Mouse (Mus musculus) lung, embryonic 14.5 days (tissue): ENCODE data around the gene Plpp1. TPM values are rescaled to one million over a fixed set of nuclear protein-coding genes. Genes with fewer than 3 reads are reported as not detected.

Experiments used
- ATAC-seq: fragments of 200-750 bp; cut with Nextera tagmentation; 2 replicates; pipeline ENCODE4 v1.8.0; 2017; ENCODE audit warnings: mild to moderate bottlenecking, moderate TSS enrichment, moderate library complexity; ENCODE audit not compliant: insufficient read depth
- DNase-seq: peaks from one replicate; pipeline ENCODE4 v3.0.0-alpha.2; 2015
- H3K27ac ChIP-seq: fragments of 300-500 bp; sonication (generic); 2 replicates; pipeline ENCODE4 v1.5.1; 2014; ENCODE audit warnings: low read depth, mild to moderate bottlenecking, moderate library complexity
- H3K27me3 ChIP-seq: fragments of 300-500 bp; sonication (generic); 2 replicates; pipeline ENCODE4 v1.6.1; 2014; ENCODE audit warnings: low read length, control low read depth; ENCODE audit not compliant: insufficient read depth
- H3K36me3 ChIP-seq: fragments of 300-500 bp; sonication (generic); 2 replicates; pipeline ENCODE4 v1.6.1; 2014; ENCODE audit warnings: control low read depth; ENCODE audit not compliant: insufficient read depth
- H3K4me1 ChIP-seq: fragments of 300-500 bp; sonication (generic); 2 replicates; pipeline ENCODE4 v1.6.1; 2014; ENCODE audit warnings: antibody characterized with exemption, control low read depth; ENCODE audit not compliant: insufficient read depth
- H3K4me2 ChIP-seq: fragments of 300-500 bp; sonication (generic); 2 replicates; pipeline ENCODE4 v1.6.1; 2014; ENCODE audit warnings: mild to moderate bottlenecking
- H3K4me3 ChIP-seq: fragments of 300-500 bp; sonication (generic); 2 replicates; pipeline ENCODE4 v1.5.1; 2014; ENCODE audit warnings: low read depth, low read length
- H3K9ac ChIP-seq: fragments of 300-500 bp; sonication (generic); 2 replicates; pipeline ENCODE4 v1.6.1; 2014
- H3K9me3 ChIP-seq: fragments of 300-500 bp; sonication (generic); 2 replicates; pipeline ENCODE4 v1.6.1; 2016; ENCODE audit warnings: low read depth, low read length, control low read depth
- CTCF ChIP-seq: IDR thresholded peaks from 2 replicates; pipeline ENCODE4 v1.5.1; 2016; ENCODE audit warnings: antibody characterized with exemption, low read depth
- WGBS: fragments of 180-500 bp; shearing (Covaris S2); extraction: QIAGEN DNeasy Blood & Tissue Kit; methylation state at CpG from one replicate; pipeline ENCODE4 v1.1.7; 2014; 5-methylcytosine and 5-hydroxymethylcytosine counted together
- polyA plus RNA-seq: library from polyadenylated mRNA; unstranded; fragments of >200 nt; fragmentation: Nextera tagmentation; extraction: Ambion mirVana; gene quantifications from 2 replicates; pipeline ENCODE4 v1.2.1, GENCODE M21; 2014

Plpp1 gene
- polyA plus RNA-seq, 1 experiment from 2014 or later, result 52.7 TPM

DNA sequence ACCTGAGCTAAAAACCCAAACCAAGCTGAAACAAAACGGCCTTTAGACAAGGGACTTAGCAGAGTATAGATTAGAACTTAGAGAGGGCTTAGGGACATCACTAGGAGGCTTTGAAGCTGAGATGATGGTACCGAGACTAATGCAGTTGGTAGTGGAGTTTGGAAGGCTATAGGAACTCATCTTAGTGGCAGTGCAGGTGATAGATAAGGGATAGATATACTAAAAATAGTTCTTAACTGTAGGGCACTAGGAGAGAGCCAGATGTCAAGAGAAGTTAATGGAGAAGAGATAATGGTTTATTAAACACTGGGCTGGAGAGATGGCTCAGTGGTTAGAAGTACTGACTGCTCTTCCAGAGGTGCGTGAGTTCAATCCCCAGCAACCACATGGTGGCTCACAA is 15.4 kb downstream of the Plpp1 start:
- H3K4me3 ChIP-seq, result no peak overlapping the region
- no peaks in the 10 kb centered on the region for H3K9me3 ChIP-seq
- H3K9ac ChIP-seq, result no peak overlapping the region
- ATAC-seq (no peak), DNase-seq (no peak)
- no peak overlapping the region for H3K27ac ChIP-seq
- H3K27me3 ChIP-seq, result no peaks in the 10 kb centered on the region
- H3K36me3 ChIP-seq, result 0 out of 2 replicates have a peak, but pooled peaks cover 3% of the 10 kb centered on the region
- peaks cover 2% of the 10 kb centered on the region; the same call in 1 of the 2 replicates for H3K4me1 ChIP-seq
- H3K4me2 ChIP-seq, result no peak overlapping the region
- TF ChIP-seq CTCF, result no peak
- WGBS, result 80% methylated on average over 3 of the region's 3 CpGs

DNA sequence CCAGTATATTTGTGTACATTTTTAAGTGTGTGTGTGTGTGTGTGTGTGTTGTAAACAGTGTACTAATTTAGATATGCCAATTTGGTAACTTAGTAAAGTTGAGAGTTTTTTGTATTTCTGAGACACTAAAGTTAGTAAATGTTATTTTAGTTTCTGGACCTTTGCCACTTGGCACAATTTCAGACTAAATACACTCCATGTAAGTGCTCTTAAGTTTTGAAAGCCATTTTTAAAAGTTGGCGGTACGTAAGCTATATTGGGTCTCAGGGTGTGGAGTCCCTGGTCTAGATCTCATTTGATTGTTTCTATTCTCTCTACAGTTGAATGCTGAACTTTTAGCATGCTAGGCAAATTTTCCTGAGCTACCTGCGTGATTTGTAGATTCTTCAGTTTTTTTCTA is 17.5 kb downstream of the Plpp1 start:
- DNase-seq (peak; percentile 83), ATAC-seq (no peak)
- 41% methylated on average over 3 of the region's 3 CpGs for WGBS
- no peak overlapping the region for H3K4me2 ChIP-seq
- 0 out of 2 replicates have a peak, but pooled peaks cover 3% of the 10 kb centered on the region for H3K36me3 ChIP-seq
- 0 out of 2 replicates have a peak, but pooled peaks cover 2% of the 10 kb centered on the region for H3K4me1 ChIP-seq
- no peak for TF ChIP-seq CTCF
- no peaks in the 10 kb centered on the region for H3K27me3 ChIP-seq
- H3K9ac ChIP-seq, result no peak overlapping the region
- H3K27ac ChIP-seq, result peak overlapping the region; percentile 19; the same call in 1 of the 2 replicates
- H3K4me3 ChIP-seq, result no peak overlapping the region
- no peaks in the 10 kb centered on the region for H3K9me3 ChIP-seq

GRCm38 (mm10) chr13:112822413-112822812 is 21.8 kb downstream of the Plpp1 start:
- Histone ChIP-seq H3K4me3 (no peak overlapping the region), H3K9ac (no peak overlapping the region), H3K27me3 (no peaks in the 10 kb centered on the region), H3K9me3 (no peaks in the 10 kb centered on the region), H3K36me3 (no peaks in the 10 kb centered on the region), H3K4me1 (0 out of 2 replicates have a peak, but pooled peaks cover 2% of the 10 kb centered on the region), H3K4me2 (no peak overlapping the region), H3K27ac (no peak overlapping the region)
- ATAC-seq, result peak; percentile 59; the same call in 1 of the 2 replicates
- TF ChIP-seq CTCF, result no peak
- DNase-seq, result peak; percentile 30
- 59% methylated on average over 3 of the region's 3 CpGs for WGBS

GRCm38 (mm10) chr13:112823236-112823910 is 22.8 kb downstream of the Plpp1 start:
- 69% methylated on average over 6 of the region's 6 CpGs for WGBS
- Histone ChIP-seq H3K4me1 (0 out of 2 replicates have a peak, but pooled peaks cover 2% of the 10 kb centered on the region), H3K27ac (no peak overlapping the region), H3K36me3 (no peaks in the 10 kb centered on the region), H3K27me3 (no peaks in the 10 kb centered on the region), H3K4me2 (no peak overlapping the region), H3K9me3 (no peaks in the 10 kb centered on the region), H3K9ac (no peak overlapping the region), H3K4me3 (no peak overlapping the region)
- ATAC-seq (no peak), DNase-seq (no peak)
- TF ChIP-seq CTCF, result no peak

- no peak for ATAC-seq
- no peaks in the 10 kb centered on the region for H3K4me1 ChIP-seq
- TF ChIP-seq CTCF, result no peak
Measured at GRCm38 (mm10) chr13:112823911-112824648, 23.5 kb downstream of the Plpp1 start.

GRCm38 (mm10) chr13:112825479-112825878 is 24.9 kb downstream of the Plpp1 start:
- Histone ChIP-seq H3K36me3 (no peaks in the 10 kb centered on the region), H3K9me3 (no peaks in the 10 kb centered on the region), H3K9ac (no peak overlapping the region), H3K27ac (no peak overlapping the region), H3K27me3 (no peaks in the 10 kb centered on the region), H3K4me2 (no peak overlapping the region), H3K4me1 (no peaks in the 10 kb centered on the region), H3K4me3 (no peak overlapping the region)
- DNase-seq (no peak), ATAC-seq (no peak)
- no peak for TF ChIP-seq CTCF
- 65% methylated on average over 6 of the region's 6 CpGs for WGBS

More at GRCm38 (mm10) chr13:112823911-112824648, 23.5 kb downstream of the Plpp1 start:
- Histone ChIP-seq H3K27me3 (no peaks in the 10 kb centered on the region), H3K36me3 (no peaks in the 10 kb centered on the region), H3K4me3 (no peak overlapping the region), H3K27ac (no peak overlapping the region), H3K9me3 (no peaks in the 10 kb centered on the region), H3K9ac (no peak overlapping the region), H3K4me2 (no peak overlapping the region)
- WGBS, result 84% methylated on average over 6 of the region's 8 CpGs
- no peak for DNase-seq

GRCm38 (mm10) chr13:112829619-112830018 is 29.0 kb downstream of the Plpp1 start:
- ATAC-seq, result no peak
- 86% methylated on average over 2 of the region's 2 CpGs for WGBS
- no peak for TF ChIP-seq CTCF

More at GRCm38 (mm10) chr13:112829619-112830018, 29.0 kb downstream of the Plpp1 start:
- no peak for DNase-seq
- Histone ChIP-seq H3K9ac (no peak overlapping the region), H3K4me2 (no peak overlapping the region), H3K4me1 (no peaks in the 10 kb centered on the region; the same call in 1 of the 2 replicates), H3K27ac (no peak overlapping the region), H3K9me3 (no peaks in the 10 kb centered on the region), H3K4me3 (no peak overlapping the region), H3K36me3 (no peaks in the 10 kb centered on the region), H3K27me3 (no peaks in the 10 kb centered on the region)
